Mouse (Mus musculus) layer of hippocampus, adult 18-20 months (tissue): ENCODE measurements around the gene Per2. TPM values are rescaled to one million over a fixed set of nuclear protein-coding genes. Genes with fewer than 3 reads are reported as not detected.

Experiments
- DNase-seq, 2 experiments: peaks; one replicate each; pipeline ENCODE4 v3.0.0; 2022; ENCODE audit warnings: low spot score in 2 of 2
- total RNA-seq, 2 experiments: library from RNA; stranded (reverse); gene quantifications; 2 replicates each; pipeline ENCODE4 v1.2.3; 2021

Gene Per2
- total RNA-seq, 2 experiments from 2014 or later = 32.2 to 35.2 TPM

DNA sequence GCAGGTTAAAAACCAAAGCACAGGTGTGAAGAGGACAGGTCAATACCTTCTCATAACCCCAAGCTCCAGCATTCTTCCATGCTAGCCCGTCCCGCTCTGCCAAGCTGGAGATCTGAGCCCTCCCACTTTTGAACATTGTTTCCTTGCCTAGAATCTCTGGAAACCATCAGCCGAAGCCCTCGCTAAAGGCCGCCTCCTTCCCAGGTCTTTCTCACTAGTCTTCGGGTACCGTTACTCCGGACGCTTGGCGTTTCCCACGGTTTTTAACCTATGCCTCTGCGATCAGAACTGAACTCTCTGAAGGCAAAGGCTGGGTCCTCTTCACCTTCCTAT, 61.2 kb downstream of the Per2 start:
- DNase-seq = no peak

DNA sequence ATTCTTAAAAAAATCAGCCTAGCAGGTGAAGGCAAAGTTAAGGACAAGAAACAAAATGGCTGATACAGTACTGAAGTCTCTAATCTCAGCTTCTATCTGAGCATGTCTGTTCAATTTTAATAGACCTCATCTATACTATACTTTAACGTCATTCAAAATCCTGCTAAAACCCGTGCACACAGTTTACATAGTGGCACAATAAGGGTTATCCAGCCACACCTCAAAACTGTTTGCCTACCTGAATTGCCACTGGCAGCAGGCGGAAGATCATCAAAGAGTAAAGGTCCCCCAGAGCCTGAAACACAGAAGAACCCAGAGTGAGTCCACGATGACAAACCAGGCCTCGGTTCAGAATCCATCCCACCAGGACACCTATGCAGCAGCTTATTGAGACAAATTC, 68.8 kb downstream of the Per2 start:
- DNase-seq = no peak

DNA sequence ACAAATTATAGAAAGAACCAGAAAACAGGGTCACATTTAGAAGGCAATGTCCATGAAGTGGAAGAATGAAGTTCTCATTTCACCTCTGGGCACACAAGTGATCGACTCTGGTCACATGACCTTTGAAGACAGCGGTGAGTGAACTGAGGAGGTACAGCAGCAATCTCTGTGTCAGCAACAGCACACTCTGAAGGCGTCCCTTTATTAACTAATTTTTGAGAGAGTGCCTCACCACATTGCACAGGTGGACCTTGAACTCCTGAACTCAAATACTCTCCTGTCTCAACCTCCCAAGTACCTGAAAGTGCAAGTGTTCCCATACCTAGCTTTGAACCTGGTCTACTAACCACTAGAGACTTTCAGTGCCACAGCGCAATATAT, 78.0 kb downstream of the Per2 start:
- no peak for DNase-seq

DNA sequence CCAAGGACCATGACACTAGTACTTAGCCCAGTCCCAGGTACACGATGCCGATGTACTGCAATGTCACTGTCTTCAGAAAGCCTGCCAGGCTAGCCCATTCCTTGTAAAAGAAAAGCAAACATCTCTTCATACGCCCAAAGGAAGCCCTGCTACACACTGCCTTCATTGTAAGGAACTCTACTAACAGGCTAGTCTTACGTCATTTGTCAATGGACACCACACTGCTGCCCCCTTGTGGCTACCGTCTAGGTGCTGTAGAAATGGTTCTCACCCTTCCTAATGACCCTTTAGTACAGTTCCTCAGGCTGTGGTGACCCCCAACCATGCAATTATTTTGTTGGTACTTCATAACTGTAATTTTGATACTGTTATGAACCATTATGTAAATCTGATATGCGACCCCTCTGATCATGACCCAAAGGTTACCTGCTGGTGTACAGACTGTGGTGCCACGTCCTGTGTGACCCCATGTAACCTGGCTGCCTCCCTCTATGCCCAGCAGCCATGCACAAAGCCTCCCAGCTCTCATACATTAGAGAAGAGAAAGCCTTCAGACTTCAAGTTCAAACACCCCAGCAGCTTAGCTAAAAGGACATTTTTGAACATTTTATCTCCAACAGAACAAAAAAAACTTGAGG, 78.6 kb downstream of the Per2 start:
- DNase-seq = peak; percentile 54 to 83

DNA sequence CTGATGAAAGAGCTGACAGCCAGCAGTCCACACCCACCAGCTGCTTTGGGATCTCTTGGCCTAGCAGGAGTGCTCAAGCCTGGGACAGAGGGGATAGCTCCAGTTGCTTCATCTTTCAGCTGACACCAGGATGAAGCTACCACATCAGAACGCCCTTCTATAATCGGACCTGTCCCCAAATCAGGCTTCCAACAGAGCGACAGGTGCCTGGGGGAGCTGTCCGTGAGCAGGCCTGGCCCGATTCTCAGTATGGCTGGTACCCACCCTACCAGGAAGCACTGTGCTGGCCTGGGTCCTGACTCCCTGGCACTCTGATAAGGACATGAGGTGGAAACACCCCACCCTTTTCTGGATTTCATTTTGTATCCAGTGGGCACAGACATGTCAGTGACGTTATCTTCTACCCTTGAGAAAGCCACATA, 85.7 kb downstream of the Per2 start:
- DNase-seq = no peak

DNA sequence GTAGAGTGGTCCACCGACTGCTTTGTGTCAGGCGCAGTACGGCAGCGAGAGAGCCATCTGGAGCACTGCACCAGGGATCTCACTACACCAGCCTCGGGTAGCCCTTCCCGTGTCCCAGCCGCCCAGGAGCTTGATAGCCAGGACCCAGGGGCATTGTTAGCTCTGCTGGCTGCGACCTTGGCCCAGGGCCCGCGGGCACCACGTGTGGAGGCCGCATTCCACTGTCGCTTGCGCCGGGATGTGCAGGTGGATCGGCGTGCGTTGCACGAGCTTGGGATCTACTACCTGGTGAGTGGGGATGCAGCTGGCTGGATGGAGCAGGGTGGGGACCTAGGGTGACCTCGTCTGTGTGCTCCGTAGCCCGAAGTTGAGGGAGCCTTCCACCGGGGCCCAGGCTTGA, 89.1 kb downstream of the Per2 start:
- DNase-seq = no peak

DNA sequence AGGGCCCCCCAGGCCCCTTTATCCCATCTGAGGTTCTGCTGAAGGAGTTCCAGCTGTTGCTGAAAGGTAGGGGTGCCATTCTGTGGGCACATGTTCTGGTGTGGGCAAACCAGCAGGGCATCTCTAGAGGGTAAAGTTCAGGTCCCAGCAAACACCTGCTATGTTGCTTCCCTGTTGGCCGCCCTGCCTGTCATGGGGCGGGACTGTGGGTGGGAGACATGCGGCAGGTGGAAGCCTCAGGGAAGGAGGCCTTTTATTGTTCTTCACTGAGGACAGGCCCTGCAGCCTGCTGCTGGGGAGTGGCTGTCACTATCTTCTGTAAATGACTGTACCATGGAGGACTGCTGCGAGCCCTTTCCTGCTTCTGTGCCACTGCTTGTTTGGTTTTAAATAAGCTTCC, 89.7 kb downstream of the Per2 start:
- DNase-seq = no peak

DNA sequence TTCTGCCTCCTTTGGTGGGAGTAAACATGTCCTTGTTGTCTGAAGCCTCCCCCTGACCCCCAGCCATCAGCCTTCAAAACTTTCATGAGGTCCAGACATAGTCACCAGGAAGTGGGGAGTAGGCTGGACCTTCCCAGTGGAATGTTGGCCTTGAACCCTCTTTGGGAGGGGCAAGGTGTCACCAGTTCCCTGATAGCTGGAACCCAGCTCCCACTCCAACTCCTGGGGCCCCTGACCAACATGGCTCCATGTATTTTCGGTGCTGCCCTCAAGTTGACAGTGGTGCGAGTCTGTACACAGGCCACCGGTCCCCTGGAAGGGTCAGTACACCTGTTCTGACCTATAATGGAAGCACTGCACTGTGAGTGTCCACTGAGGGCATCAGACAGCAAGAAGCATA, 91.8 kb downstream of the Per2 start:
- DNase-seq = no peak

DNA sequence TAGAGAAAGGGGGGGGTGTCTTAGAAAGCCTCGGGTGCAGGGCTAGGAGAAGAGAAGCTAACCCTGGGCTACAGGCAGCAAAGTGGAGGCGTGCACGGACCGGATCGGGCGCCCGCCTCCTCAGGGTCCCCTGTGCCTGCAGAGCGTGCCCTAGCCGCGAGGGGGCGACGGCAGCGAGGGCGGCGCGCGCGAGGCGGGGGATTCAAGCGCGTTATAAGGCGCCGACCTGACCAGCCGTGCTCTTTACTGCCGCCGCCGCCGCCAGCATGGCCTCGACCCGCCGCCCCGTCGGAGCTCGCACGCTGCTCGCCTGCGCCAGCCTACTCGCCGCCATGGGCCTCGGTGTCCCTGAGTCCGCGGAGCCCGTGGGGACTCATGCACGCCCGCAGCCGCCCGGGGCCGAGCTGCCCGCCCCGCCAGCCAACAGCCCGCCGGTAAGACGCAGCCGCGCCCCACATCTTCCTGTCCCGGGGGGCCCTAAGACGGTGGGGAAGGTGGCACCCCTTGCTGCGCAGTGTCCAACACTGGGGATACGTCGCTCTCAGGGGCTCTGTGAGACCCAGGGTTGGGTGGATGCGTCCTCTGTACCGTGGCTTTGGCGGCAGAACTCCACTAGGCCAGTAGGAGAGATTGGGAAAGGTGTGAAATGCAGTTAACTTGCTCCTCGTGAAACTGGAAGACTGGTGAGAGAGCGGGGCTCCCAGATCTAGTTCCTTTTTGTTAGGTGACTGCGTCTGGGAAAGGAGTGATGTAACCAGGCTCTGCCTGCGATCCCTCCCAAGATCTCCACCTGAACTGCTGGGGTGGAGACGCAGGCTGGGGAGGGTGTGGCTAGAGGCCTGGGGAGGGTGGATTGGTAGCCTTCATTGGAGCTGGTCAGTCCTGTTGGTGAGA, 92.7 kb downstream of the Per2 start, which contains the start of gene Erfe:
Erfe (plus strand) TSS at position 216 of the 894 bp plus-strand sequence.
- DNase-seq = peak in 1 of 2 experiments; percentile 17

Other genes with a start within 250 kb of the Per2 start
- 10 to 100 TPM; 45.8 to 48.8 TPM for gene Ube2f, start 209.0 kb downstream of the Per2 start, total RNA-seq
- 10 to 100 TPM; 18.0 to 22.3 TPM for gene Scly, start 161.0 kb downstream of the Per2 start, total RNA-seq
- under 1 TPM in 1 of 2 experiments, not detected in 1; 0.07 TPM for gene Espnl, start 137.2 kb downstream of the Per2 start, total RNA-seq
- under 1 TPM in 1 of 2 experiments, not detected in 1; 0.10 TPM for gene Klhl30, start 108.3 kb downstream of the Per2 start, total RNA-seq
- not detected for gene Erfe, start 92.9 kb downstream of the Per2 start, total RNA-seq
- gene Ilkap, start 60.5 kb downstream of the Per2 start, total RNA-seq = 10 to 100 TPM; 62.3 to 63.0 TPM
- gene Hes6, start 45.3 kb downstream of the Per2 start, total RNA-seq = 10 to 100 TPM; 13.1 to 16.4 TPM
- gene Traf3ip1, start 35.3 kb upstream of the Per2 start, total RNA-seq = 10 to 100 TPM; 14.3 to 14.6 TPM
- gene Asb1, start 81.2 kb upstream of the Per2 start, total RNA-seq = 10 to 100 TPM; 39.9 to 43.5 TPM